Mouse (Mus musculus) spleen, adult 12 weeks (tissue): ENCODE results near the gene Unc93a.
"Not testable (repeated sequence)": the region's sequence is repeated elsewhere in the genome, so short reads cannot be mapped to it uniquely, and the experiment has no call there.

Experiments used
- DNase-seq: peaks from one replicate; pipeline ENCODE4 v3.0.0; 2022; ENCODE audit warnings: low spot score

Unc93a gene

GRCm38 (mm10) chr17:13069227-13069626 lies 62.4 kb downstream of the Unc93a start:
- DNase-seq = not testable (repeated sequence)

GRCm38 (mm10) chr17:13067864-13068385 lies 63.7 kb downstream of the Unc93a start:
- DNase-seq = not testable (repeated sequence)

- not testable (repeated sequence) for DNase-seq
These were observed 68.7 kb downstream of the Unc93a start for GRCm38 (mm10) chr17:13062882-13063281.

- DNase-seq = not testable (repeated sequence)
These were observed 70.8 kb downstream of the Unc93a start, which contains the start of gene Tcp10b for GRCm38 (mm10) chr17:13060804-13061203. Gene Tcp10b (plus strand): TSS chr17:13061104.
